Comparison of ENCODE assay signal across 30 mouse cellular contexts in genomic region chr11:97304631-97305030, GRCm38 (mm10). TPM values are rescaled to one million over a fixed set of nuclear protein-coding genes. Genes with fewer than 3 reads are reported as not detected.
DNase-seq lines count a peak whose midpoint lies in the region; ATAC-seq and TF ChIP-seq lines count a peak whose summit lies in the region.
"Had no signal": no experiment of that assay in that cellular context is flagged by ENCODE, and none has a peak within 500 bp of the region (broad histone marks: within the 10 kb centered on the region; RNA-seq: fewer than 3 reads in every experiment).

No protein-coding gene starts in this region.

- WGBS in intestine, embryonic 15.5 days, result 45% methylated on average over 5 of the region's 5 CpGs
- whole genome bisulfite sequencing in intestine, postnatal 0 days, result 32% methylated on average over 5 of the region's 5 CpGs
- 40% methylated on average over 5 of the region's 5 CpGs for WGBS in intestine, embryonic 16.5 days
- WGBS in stomach, embryonic 16.5 days, result 34% methylated on average over 5 of the region's 5 CpGs
- WGBS in forebrain, embryonic 14.5 days, result 87% methylated on average over 5 of the region's 5 CpGs

- no peaks in the 10 kb centered on the region for H3K9me3 ChIP-seq in intestine, embryonic 15.5 days
- H3K9me3 ChIP-seq in intestine, postnatal 0 days (ENCODE audit: control insufficient read depth), result no peaks in the 10 kb centered on the region
- no peaks in the 10 kb centered on the region for H3K9me3 ChIP-seq in intestine, embryonic 16.5 days (ENCODE audit: control insufficient read depth, low read length)
- no peaks in the 10 kb centered on the region for H3K9me3 ChIP-seq in stomach, embryonic 16.5 days (replicated peaks; ENCODE audit: control insufficient read depth, low read length)
- H3K9me3 ChIP-seq in forebrain, embryonic 14.5 days (replicated peaks; ENCODE audit: control insufficient read depth, low read length), result no peaks in the 10 kb centered on the region
- H3K9me3 ChIP-seq: embryonic facial prominence, embryonic 12.5 days; embryonic facial prominence, embryonic 15.5 days; forebrain, embryonic 10.5 days; forebrain, embryonic 12.5 days; forebrain, embryonic 15.5 days; G1E had no signal

- H3K27me3 ChIP-seq in intestine, embryonic 15.5 days (replicated peaks), result no peaks in the 10 kb centered on the region
- no peaks in the 10 kb centered on the region for H3K27me3 ChIP-seq in intestine, postnatal 0 days (replicated peaks; ENCODE audit: control insufficient read depth, insufficient read depth, low read length)
- no peaks in the 10 kb centered on the region for H3K27me3 ChIP-seq in intestine, embryonic 16.5 days (replicated peaks; ENCODE audit: control insufficient read depth, insufficient read depth, low read length)
- no peaks in the 10 kb centered on the region for H3K27me3 ChIP-seq in stomach, embryonic 16.5 days (ENCODE audit: control insufficient read depth, insufficient read depth, low read length)
- no peaks in the 10 kb centered on the region for H3K27me3 ChIP-seq in forebrain, embryonic 14.5 days (replicated peaks; ENCODE audit: control insufficient read depth, insufficient read depth, low read length)
- H3K27me3 ChIP-seq: CH12.LX; embryonic facial prominence, embryonic 12.5 days; embryonic facial prominence, embryonic 15.5 days; forebrain, embryonic 12.5 days; forebrain, embryonic 15.5 days; Patski had no signal

- H3K27ac ChIP-seq in intestine, embryonic 15.5 days, result peak overlapping the region; percentile 48; the same call in 1 of the 2 replicates
- H3K27ac ChIP-seq in intestine, postnatal 0 days (ENCODE audit: low read depth, low read length), result no peak overlapping the region
- no peak overlapping the region for H3K27ac ChIP-seq in intestine, embryonic 16.5 days (ENCODE audit: low read length)
- peak overlapping the region; percentile 57 for H3K27ac ChIP-seq in stomach, embryonic 16.5 days (ENCODE audit: low read length)
- no peak overlapping the region for H3K27ac ChIP-seq in forebrain, embryonic 14.5 days (ENCODE audit: low read depth, low read length)
- H3K27ac ChIP-seq: embryonic facial prominence, embryonic 12.5 days; embryonic facial prominence, embryonic 15.5 days; forebrain, embryonic 10.5 days; forebrain, embryonic 12.5 days; forebrain, embryonic 15.5 days had no signal

- TF ChIP-seq CTCF in intestine, postnatal 0 days (IDR thresholded peaks at IDR 0.05; ENCODE audit: low read depth), result no peak

- H3K36me3 ChIP-seq in intestine, embryonic 15.5 days, result no peaks in the 10 kb centered on the region
- H3K36me3 ChIP-seq in intestine, postnatal 0 days (ENCODE audit: control insufficient read depth, insufficient read depth), result no peaks in the 10 kb centered on the region
- no peaks in the 10 kb centered on the region for H3K36me3 ChIP-seq in intestine, embryonic 16.5 days (ENCODE audit: control insufficient read depth, insufficient read depth, low read length)
- H3K36me3 ChIP-seq in stomach, embryonic 16.5 days (ENCODE audit: control insufficient read depth, insufficient read depth, low read length), result no peaks in the 10 kb centered on the region
- H3K36me3 ChIP-seq in forebrain, embryonic 14.5 days (ENCODE audit: control insufficient read depth, insufficient read depth, low read length), result no peaks in the 10 kb centered on the region
- H3K36me3 ChIP-seq: embryonic facial prominence, embryonic 12.5 days; embryonic facial prominence, embryonic 15.5 days; forebrain, embryonic 10.5 days; forebrain, embryonic 12.5 days; forebrain, embryonic 15.5 days; G1E had no signal

- no peak overlapping the region for H3K4me3 ChIP-seq in intestine, embryonic 15.5 days (replicated peaks)
- H3K4me3 ChIP-seq in intestine, postnatal 0 days (ENCODE audit: low read depth, low read length), result no peak overlapping the region
- no peak overlapping the region for H3K4me3 ChIP-seq in intestine, embryonic 16.5 days (ENCODE audit: low read length)
- H3K4me3 ChIP-seq in stomach, embryonic 16.5 days (replicated peaks; ENCODE audit: low read length), result no peak overlapping the region
- no peak overlapping the region for H3K4me3 ChIP-seq in forebrain, embryonic 14.5 days (ENCODE audit: low read depth, low read length)
- H3K4me3 ChIP-seq: embryonic facial prominence, embryonic 12.5 days; embryonic facial prominence, embryonic 15.5 days; erythroblast, embryonic 14.5 days; forebrain, embryonic 10.5 days; forebrain, embryonic 12.5 days; forebrain, embryonic 15.5 days had no signal

- H3K4me1 ChIP-seq in intestine, embryonic 15.5 days (replicated peaks), result peaks cover 11% of the 10 kb centered on the region; the same call in 1 of the 2 replicates
- H3K4me1 ChIP-seq in intestine, postnatal 0 days (replicated peaks; ENCODE audit: control insufficient read depth, insufficient read depth, low read length), result no peaks in the 10 kb centered on the region
- peaks cover 15% of the 10 kb centered on the region for H3K4me1 ChIP-seq in intestine, embryonic 16.5 days (ENCODE audit: control insufficient read depth, insufficient read depth, low read length)
- H3K4me1 ChIP-seq in stomach, embryonic 16.5 days (ENCODE audit: control insufficient read depth, insufficient read depth, low read length), result peaks cover 30% of the 10 kb centered on the region
- peaks cover 3% of the 10 kb centered on the region for H3K4me1 ChIP-seq in forebrain, embryonic 14.5 days (ENCODE audit: control insufficient read depth, insufficient read depth, low read length)

- no peak overlapping the region for H3K9ac ChIP-seq in intestine, embryonic 15.5 days
- H3K9ac ChIP-seq in intestine, postnatal 0 days (ENCODE audit: low read depth, low read length), result no peak overlapping the region
- H3K9ac ChIP-seq in intestine, embryonic 16.5 days (ENCODE audit: low read depth, low read length), result no peak overlapping the region
- H3K9ac ChIP-seq in stomach, embryonic 16.5 days (ENCODE audit: low read length), result no peak overlapping the region
- no peak overlapping the region for H3K9ac ChIP-seq in forebrain, embryonic 14.5 days (ENCODE audit: low read length)
- H3K9ac ChIP-seq: embryonic facial prominence, embryonic 12.5 days; embryonic facial prominence, embryonic 15.5 days; forebrain, embryonic 12.5 days; forebrain, embryonic 15.5 days; forebrain, postnatal 0 days had no signal

- ATAC-seq in intestine, embryonic 15.5 days, result peak; percentile 31; the same call in 1 of the 2 replicates
- no peak for ATAC-seq in intestine, postnatal 0 days
- ATAC-seq in intestine, embryonic 16.5 days, result 0 out of 2 replicates have a peak, but pooled peaks have one; percentile 12
- no peak for ATAC-seq in stomach, embryonic 16.5 days (ENCODE audit: insufficient read depth, low FRiP score)
- no peak for ATAC-seq in forebrain, embryonic 14.5 days
- ATAC-seq: activated CD4-positive, CD25-positive, alpha-beta regulatory T cell, adult 4 months; CD4-positive, CD25-positive, alpha-beta regulatory T cell, adult 4 months; forebrain, embryonic 15.5 days; forebrain, postnatal 0 days; Patski had no signal

- DNase-seq in 3T3-L1 (ENCODE audit: low read depth, low spot score), result peak; percentile 60
- no peak for DNase-seq in gastrocnemius, postnatal 36 days
- no peak for DNase-seq in forebrain, embryonic 14.5 days (ENCODE audit: low spot score)
- no peak for DNase-seq in embryo, embryonic 10 days (ENCODE audit: low spot score)
- DNase-seq: adrenal gland, adult 8-10 months; adrenal gland, postnatal 14 days; adrenal gland, postnatal 36 days; B cell, adult 2 months; cerebellum, adult 11-12 months; cerebellum, adult 2 months; cerebellum, adult 9-10 months; cerebellum, postnatal 10 days; cerebellum, postnatal 25 days; embryo, embryonic 11 days; forebrain, postnatal 0 days had no signal

- no peak overlapping the region for H3K4me2 ChIP-seq in intestine, embryonic 15.5 days (replicated peaks)
- H3K4me2 ChIP-seq in intestine, postnatal 0 days (replicated peaks; ENCODE audit: low read depth), result no peak overlapping the region
- no peak overlapping the region for H3K4me2 ChIP-seq in intestine, embryonic 16.5 days (ENCODE audit: low read depth, low read length)
- no peak overlapping the region for H3K4me2 ChIP-seq in stomach, embryonic 16.5 days (ENCODE audit: low read depth, low read length)
- no peak overlapping the region for H3K4me2 ChIP-seq in forebrain, embryonic 14.5 days (ENCODE audit: low read length)
- H3K4me2 ChIP-seq: embryonic facial prominence, embryonic 12.5 days; embryonic facial prominence, embryonic 15.5 days; forebrain, embryonic 12.5 days; forebrain, embryonic 15.5 days had no signal

- intact Hi-C loops in gastrocnemius, postnatal 36 days (cut with DNase I), result loop anchor here (5.0 kb wide), 1 partner anchor 102 kb away; no protein-coding TSS in a partner anchor

RNA-seq across cellular contexts. Expression of gene Mrpl45, which starts 10.9 kb away (rescaled TPM):
- 55.4 and 60.3 TPM in 2 replicates for polyA plus RNA-seq in intestine, embryonic 15.5 days (2015; fragmentation: Nextera tagmentation; extraction: Ambion mirVana)
- polyA plus RNA-seq in intestine, postnatal 0 days (2015; fragmentation: Nextera tagmentation; extraction: Ambion mirVana), result 40.2 and 40.5 TPM in 2 replicates
- 65.0 and 65.4 TPM in 2 replicates for polyA plus RNA-seq in intestine, embryonic 16.5 days (2015; fragmentation: Nextera tagmentation; extraction: Ambion mirVana)
- 38.5 and 38.6 TPM in 2 replicates for polyA plus RNA-seq in stomach, embryonic 16.5 days (2015; fragmentation: Nextera tagmentation; extraction: Ambion mirVana)
- 10 to 100 TPM; 33.5 to 37.9 TPM for total RNA-seq in gastrocnemius, postnatal 36 days (2021)
- 42.2 and 43.4 TPM in 2 replicates for polyA plus RNA-seq in forebrain, embryonic 14.5 days (2014; fragmentation: Nextera tagmentation; extraction: Ambion mirVana)

RNA-seq across cellular contexts. Expression of gene Npepps, which starts 24.2 kb away (rescaled TPM):
- 77.3 and 84.1 TPM in 2 replicates for polyA plus RNA-seq in intestine, embryonic 15.5 days (2015; fragmentation: Nextera tagmentation; extraction: Ambion mirVana)
- polyA plus RNA-seq in intestine, postnatal 0 days (2015; fragmentation: Nextera tagmentation; extraction: Ambion mirVana), result 41.9 and 54.7 TPM in 2 replicates
- polyA plus RNA-seq in intestine, embryonic 16.5 days (2015; fragmentation: Nextera tagmentation; extraction: Ambion mirVana), result 95.7 and 101 TPM in 2 replicates
- polyA plus RNA-seq in stomach, embryonic 16.5 days (2015; fragmentation: Nextera tagmentation; extraction: Ambion mirVana), result 94.7 and 95.8 TPM in 2 replicates
- 10 to 100 TPM; 51.5 to 56.9 TPM for total RNA-seq in gastrocnemius, postnatal 36 days (2021)
- 91.3 and 97.4 TPM in 2 replicates for polyA plus RNA-seq in forebrain, embryonic 14.5 days (2014; fragmentation: Nextera tagmentation; extraction: Ambion mirVana)

RNA-seq across cellular contexts. Expression of gene Gpr179, which starts 47.2 kb away (rescaled TPM):
- 0.10 and 0.20 TPM in 2 replicates for polyA plus RNA-seq in intestine, embryonic 15.5 days (2015; fragmentation: Nextera tagmentation; extraction: Ambion mirVana)
- polyA plus RNA-seq in intestine, postnatal 0 days (2015; fragmentation: Nextera tagmentation; extraction: Ambion mirVana), result 0.07 and 0.20 TPM in 2 replicates
- polyA plus RNA-seq in intestine, embryonic 16.5 days (2015; fragmentation: Nextera tagmentation; extraction: Ambion mirVana), result 0.11 and 0.13 TPM in 2 replicates
- 0.25 and 0.36 TPM in 2 replicates for polyA plus RNA-seq in stomach, embryonic 16.5 days (2015; fragmentation: Nextera tagmentation; extraction: Ambion mirVana)
- total RNA-seq in gastrocnemius, postnatal 36 days (2021), result under 1 TPM in 1 of 2 experiments, not detected in 1; 0.03 TPM
- 0.20 and 0.34 TPM in 2 replicates for polyA plus RNA-seq in forebrain, embryonic 14.5 days (2014; fragmentation: Nextera tagmentation; extraction: Ambion mirVana)
- polyA plus RNA-seq: erythroblast, embryonic 14.5 days had no signal

RNA-seq across cellular contexts. Expression of gene Socs7, which starts 57.7 kb away (rescaled TPM):
- polyA plus RNA-seq in intestine, embryonic 15.5 days (2015; fragmentation: Nextera tagmentation; extraction: Ambion mirVana), result 2.6 and 3.5 TPM in 2 replicates
- 2.4 and 2.5 TPM in 2 replicates for polyA plus RNA-seq in intestine, postnatal 0 days (2015; fragmentation: Nextera tagmentation; extraction: Ambion mirVana)
- 1.8 and 2.1 TPM in 2 replicates for polyA plus RNA-seq in intestine, embryonic 16.5 days (2015; fragmentation: Nextera tagmentation; extraction: Ambion mirVana)
- polyA plus RNA-seq in stomach, embryonic 16.5 days (2015; fragmentation: Nextera tagmentation; extraction: Ambion mirVana), result 2.8 and 3.4 TPM in 2 replicates
- 10 to 100 TPM; 42.0 to 43.4 TPM for total RNA-seq in gastrocnemius, postnatal 36 days (2021)
- polyA plus RNA-seq in forebrain, embryonic 14.5 days (2014; fragmentation: Nextera tagmentation; extraction: Ambion mirVana), result 5.7 and 5.9 TPM in 2 replicates

Comparison
In these comparisons a context has a peak if more than half of its experiments do, and no peak if none do; other contexts are left out.
1. ATAC-seq: peak in intestine, embryonic 15.5 days (single experiment) and intestine, embryonic 16.5 days (single experiment); none in intestine, postnatal 0 days (single experiment), stomach, embryonic 16.5 days (single experiment) and forebrain, embryonic 14.5 days (single experiment).
2. H3K27ac ChIP-seq: peak in intestine, embryonic 15.5 days (single experiment) and stomach, embryonic 16.5 days (single experiment); none in intestine, postnatal 0 days (single experiment), intestine, embryonic 16.5 days (single experiment) and forebrain, embryonic 14.5 days (single experiment).